Mouse (Mus musculus) adrenal gland, postnatal 10 days (tissue): ENCODE data around the gene Matn4. TPM values are rescaled to one million over a fixed set of nuclear protein-coding genes. Genes with fewer than 3 reads are reported as not detected.
A peak's percentile ranks its signal among the peaks of the same experiment; 100 is the strongest.
"Not testable (repeated sequence)": the region's sequence is repeated elsewhere in the genome, so short reads cannot be mapped to it uniquely, and the experiment has no call there.

Experiments
- DNase-seq: peaks from one replicate; pipeline ENCODE4 v3.0.0; 2021; ENCODE audit warnings: mixed read lengths
- microRNA-seq: library from miRNA; unstranded; fragments of <30 nt; microRNA quantifications from one replicate; pipeline ENCODE4 v1.2.0, GENCODE M21; 2021
- total RNA-seq, 2 experiments: library from RNA; stranded (reverse); gene quantifications; 2 replicates each; pipeline ENCODE4 v1.2.3; 2021

Gene Matn4
- total RNA-seq, 2 experiments from 2014 or later, result 2.3 to 2.7 TPM

DNA sequence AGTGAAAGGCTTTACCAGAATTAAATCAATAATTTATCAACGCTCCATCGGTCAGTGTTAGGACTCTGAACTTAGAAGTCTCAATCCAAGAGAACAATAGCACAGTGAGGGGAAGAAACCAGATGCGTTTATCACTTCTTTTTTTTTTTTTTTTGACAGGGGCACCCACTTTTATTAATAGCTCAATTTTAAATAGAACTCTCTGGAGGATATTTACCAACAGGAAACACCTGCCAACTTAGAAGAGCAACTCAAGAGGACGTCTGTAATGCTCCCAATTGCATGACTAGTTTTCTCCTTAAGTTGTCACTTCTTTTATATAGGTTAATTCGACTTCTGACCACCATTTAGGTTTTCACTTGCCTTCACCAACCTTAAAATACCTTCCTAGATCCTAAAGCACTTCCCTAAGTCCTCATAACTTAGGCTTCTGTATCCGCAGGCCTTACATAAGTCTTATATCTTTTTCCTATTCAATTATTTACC lies 36.3 kb downstream of the Matn4 start:
- no peak for DNase-seq

DNA sequence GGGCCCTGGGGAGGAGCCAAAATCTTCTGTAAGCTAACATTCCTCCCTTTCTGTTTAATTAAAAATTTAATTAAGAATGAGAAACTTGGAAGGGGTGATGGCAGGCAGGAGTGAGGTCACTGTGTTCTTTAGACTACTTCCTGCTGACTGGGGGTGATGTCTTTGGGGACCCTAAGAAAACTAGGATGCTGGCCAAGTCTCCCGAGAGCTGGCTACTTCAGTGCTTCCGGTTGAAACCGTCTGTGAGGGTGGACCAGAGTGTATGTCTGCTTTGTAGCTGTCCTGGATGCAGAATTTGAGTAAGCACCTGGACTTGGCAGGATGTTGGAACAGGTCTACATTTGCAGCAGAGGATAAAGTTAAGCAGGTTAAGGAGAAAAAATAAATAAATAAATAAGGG lies 38.0 kb downstream of the Matn4 start:
- no peak for DNase-seq

DNA sequence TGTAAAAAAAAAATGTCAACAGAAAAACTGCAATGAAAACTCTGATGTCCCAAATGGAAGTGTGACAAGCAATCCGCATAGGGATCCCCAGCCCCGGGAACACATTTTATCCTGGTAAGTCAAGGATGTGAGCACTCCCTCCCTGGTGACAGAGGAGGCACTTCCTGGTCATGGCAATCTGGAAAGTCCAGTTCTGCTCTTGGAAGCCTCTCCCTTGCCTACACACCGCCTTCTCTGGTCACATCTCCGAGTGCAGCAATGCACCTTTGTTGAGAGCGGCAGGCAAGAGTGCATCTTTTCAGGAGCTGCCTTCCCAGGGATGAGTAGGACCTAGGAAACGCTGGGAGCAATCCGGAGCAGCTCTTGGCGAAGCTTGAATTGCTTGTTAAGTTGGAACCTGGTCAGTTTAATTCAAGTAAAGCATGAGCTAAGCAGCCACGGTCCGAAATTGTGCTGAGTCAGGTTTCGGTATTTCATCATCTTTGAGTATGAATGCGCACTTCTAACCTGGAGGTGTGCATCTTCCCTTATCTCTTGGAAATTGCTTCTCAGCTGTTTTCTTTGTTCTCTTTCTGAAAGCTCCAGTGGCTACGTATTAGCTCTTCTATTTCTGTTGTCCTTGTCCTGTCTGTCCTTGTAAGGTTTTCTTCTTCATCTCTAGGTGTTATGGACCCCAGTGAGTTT lies 43.8 kb downstream of the Matn4 start:
- DNase-seq, result no peak

DNA sequence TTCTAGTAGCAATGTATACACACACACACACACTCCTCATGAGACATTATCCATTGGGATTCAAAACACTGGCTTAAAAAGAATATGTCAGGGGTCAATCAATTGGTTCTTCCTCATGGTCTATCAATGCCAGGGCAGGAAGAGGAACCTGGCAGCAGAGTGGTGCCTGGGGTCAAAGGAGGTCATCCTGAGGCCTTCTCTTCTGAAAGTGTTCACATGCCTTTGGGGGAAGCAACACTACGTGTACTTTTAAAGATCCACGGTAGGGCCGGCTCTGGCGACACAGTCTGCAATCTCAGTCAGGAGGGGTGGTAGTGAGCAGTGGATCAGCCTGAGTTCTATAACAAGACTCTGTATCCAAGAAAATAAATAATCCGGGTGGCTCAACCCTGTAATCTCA lies 45.3 kb downstream of the Matn4 start:
- DNase-seq, result no peak

DNA sequence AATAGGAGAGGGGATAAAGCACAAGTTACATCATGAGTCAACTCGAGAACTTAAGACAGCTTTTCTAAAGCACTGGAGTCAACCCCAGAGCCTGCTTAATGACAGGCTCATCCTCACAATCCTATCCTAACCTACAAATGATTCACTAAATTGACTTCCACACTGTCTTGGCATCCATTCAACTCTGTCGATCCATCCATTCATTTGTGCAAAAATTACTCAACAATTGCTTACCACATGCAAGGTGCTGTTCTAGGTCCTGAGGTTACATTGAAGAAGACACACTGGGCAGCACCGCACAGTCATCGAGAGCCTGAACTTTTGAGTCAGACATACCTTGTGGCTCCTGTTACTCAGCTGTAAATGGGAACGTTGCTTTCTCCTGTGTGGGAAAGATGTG lies 45.9 kb downstream of the Matn4 start:
- DNase-seq, result no peak

DNA sequence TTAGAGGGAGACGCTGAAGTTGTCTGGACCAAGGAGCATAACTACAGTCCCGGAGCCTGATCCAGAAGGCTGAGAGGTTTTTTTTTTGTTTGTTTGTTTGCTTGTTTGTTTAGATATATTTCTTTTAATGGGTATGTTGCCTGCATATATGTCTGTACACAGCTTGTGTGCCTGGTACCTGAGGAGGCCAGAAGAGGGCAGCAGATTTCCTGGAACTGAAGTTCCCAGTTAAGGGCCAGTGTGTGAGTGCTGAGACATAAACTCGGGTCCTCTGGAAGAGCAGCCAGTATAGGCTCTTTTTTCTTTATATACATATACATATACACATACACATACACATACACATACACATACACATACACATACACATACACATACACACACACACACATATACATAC lies 46.6 kb downstream of the Matn4 start:
- no peak for DNase-seq

DNA sequence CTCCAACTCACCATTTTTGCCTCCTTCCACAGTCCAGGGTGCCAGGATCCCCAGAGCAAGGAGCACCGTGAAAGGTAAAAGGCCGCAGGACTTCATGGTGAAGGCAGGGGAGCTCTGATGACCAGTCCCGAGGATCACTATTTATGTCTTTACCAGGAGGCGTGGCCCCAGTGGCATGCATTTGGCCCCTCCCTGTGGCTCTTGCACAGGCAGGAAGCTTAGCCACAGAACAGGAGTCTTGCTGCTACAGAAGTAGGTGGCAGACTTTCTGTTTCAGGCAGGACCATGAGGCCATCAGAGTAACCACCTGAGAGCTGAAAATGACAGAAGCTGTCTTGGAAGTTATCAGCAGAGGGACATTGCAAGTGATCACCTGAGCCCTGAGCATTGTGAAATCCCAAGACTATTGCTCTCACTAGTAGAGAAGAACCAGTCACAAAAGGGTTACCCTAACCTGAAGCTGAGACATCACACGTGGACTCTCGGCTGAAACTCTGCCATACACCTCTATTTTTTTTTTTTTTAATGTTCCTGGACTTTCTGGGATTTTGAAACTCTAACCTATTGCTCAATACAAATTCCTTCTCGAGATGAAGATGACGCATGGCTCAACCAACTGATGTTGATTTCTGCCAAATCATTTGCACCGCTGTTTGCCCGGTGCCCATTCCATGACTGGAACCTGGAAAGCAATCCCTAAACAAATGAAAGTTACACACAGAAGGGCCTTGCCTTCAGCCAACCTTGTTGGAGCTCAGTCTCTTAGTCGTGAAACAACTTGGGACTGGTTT lies 48.6 kb downstream of the Matn4 start:
- peak; percentile 11 for DNase-seq

DNA sequence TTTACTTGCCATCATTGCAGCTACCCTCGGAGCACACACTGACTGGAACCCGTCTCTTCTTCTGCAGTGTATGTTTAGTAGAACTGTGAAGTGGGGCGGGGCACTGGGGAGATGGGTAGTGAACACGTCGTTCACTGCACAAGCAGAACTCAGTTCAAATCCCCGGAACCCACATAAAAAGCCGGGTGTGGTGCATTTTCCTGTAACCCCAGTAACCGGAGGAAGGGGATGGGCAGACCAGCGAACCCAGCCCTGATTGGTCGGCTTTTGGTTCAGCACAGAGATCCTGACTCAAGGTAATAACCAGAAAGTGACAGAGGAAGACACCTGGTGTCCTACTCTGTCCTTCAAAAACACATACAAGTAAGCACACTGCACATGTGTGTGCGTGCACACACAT lies 51.6 kb downstream of the Matn4 start:
- no peak for DNase-seq

DNA sequence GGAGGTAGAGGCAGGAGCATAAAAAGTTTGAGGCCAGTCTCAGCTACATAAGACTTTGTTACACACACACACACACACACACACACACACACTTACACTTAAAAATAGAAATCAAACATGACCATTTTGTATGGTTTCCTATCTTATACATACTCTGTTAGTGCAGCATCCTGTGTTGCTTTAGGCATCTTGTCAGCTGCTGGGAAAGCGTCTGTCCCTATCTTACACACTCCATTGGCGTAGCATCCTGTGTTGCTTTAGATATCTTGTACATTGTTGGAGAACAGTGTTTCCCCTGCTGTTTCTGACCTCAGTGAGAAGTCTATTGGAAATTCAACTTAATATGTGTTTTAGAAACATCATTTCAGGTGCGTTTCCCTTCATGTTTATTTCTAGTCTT lies 52.3 kb downstream of the Matn4 start:
- DNase-seq, result no peak

DNA sequence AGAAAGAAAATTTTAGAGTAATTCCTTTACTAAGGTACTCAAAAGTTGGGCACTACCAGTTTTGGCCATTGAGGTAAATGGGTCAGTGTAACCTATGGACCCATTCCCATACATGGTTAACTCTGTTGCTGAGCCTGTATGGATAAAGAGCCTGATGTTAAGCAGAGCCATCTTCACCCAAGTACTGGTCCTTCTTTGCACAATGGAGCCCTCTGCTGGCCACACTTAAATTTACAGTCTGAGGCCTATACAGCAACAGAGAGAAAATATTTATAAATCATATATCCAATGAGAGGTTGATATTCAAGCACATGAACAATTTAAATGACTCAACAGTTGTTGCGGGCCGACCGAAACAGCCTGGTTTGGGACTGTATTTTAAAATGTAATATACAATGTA lies 56.0 kb downstream of the Matn4 start:
- DNase-seq, result peak; percentile 50

DNA sequence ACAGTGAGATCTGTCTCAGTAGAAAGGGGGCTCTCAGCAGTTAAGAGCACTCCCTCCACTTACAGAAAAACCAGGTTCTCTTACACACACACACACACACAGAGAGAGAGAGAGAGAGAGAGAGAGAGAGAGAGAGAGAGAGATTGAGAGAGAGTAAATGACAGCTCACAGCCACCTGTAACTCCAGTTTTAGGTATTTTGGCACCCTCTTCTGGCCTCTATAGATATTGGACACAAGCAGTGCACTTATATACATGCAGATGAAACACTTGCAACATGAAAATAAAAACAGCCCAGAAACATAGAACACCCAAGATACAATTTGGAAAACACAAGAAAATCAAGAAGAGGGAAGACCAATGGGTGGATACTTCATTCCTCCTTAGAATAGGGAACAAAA lies 57.3 kb downstream of the Matn4 start:
- DNase-seq, result not testable (repeated sequence)

DNA sequence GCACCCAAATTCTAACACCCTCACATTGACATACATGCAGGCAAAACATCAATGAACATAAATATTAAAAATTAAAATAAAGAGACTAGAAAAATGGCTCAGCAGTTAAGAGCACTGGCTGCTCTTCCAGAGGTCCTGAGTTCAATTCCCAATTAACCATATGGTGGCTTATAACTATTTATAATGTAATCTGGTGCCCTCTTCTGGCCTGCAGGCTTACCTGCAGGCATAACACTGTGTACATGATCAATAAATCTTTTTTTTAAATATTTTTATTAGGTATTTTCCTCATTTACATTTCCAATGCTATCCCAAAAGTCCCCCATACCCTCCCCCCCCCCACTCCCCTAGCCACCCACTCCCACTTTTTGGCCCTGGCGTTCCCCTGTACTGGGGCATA lies 61.2 kb downstream of the Matn4 start:
- not testable (repeated sequence) for DNase-seq

Small RNA genes within 50 kb of the gene (microRNA-seq; reads per million reads assigned to microRNA genes)
- not detected for gene Mir7678

Other genes with a start within 250 kb of the Matn4 start
- under 1 TPM; 0.09 to 0.15 TPM for gene Kcns1, start 234.0 kb downstream of the Matn4 start, total RNA-seq
- not detected for gene Wfdc5, start 222.4 kb downstream of the Matn4 start, total RNA-seq
- not detected for gene Wfdc12, start 214.6 kb downstream of the Matn4 start, total RNA-seq
- not detected for gene Wfdc15a, start 205.0 kb downstream of the Matn4 start, total RNA-seq
- not detected for gene Wfdc15b, start 183.5 kb downstream of the Matn4 start, total RNA-seq
- not detected for gene Svs2, start 166.7 kb downstream of the Matn4 start, total RNA-seq
- not detected for gene Svs3b, start 148.5 kb downstream of the Matn4 start, total RNA-seq
- not detected for gene Svs4, start 126.7 kb downstream of the Matn4 start, total RNA-seq
- not detected for gene Svs3a, start 115.9 kb downstream of the Matn4 start, total RNA-seq
- gene Svs6, start 88.4 kb downstream of the Matn4 start, total RNA-seq, result not detected
- gene Svs5, start 72.4 kb downstream of the Matn4 start, total RNA-seq, result under 1 TPM in 1 of 2 experiments, not detected in 1; 0.45 TPM
- 10 to 100 TPM in 1 of 2 experiments, 1 to 10 TPM in 1; 9.1 to 13.2 TPM for gene Slpi, start 16.1 kb downstream of the Matn4 start, total RNA-seq
- under 1 TPM in 1 of 2 experiments, not detected in 1; 0.15 TPM for gene Rbpjl, start 2.0 kb downstream of the Matn4 start, total RNA-seq
- 100 to 1,000 TPM; 101 to 246 TPM for gene Sdc4, start 38.7 kb upstream of the Matn4 start, total RNA-seq
- gene Sys1, start 51.8 kb upstream of the Matn4 start, total RNA-seq, result 10 to 100 TPM; 31.7 to 34.5 TPM
- gene Gm20458, start 55.8 kb upstream of the Matn4 start, total RNA-seq, result 1 to 10 TPM; 2.5 to 4.8 TPM
- gene Trp53tg5, start 68.6 kb upstream of the Matn4 start, total RNA-seq, result not detected
- gene Dbndd2, start 80.9 kb upstream of the Matn4 start, total RNA-seq, result 10 to 100 TPM; 13.1 to 20.5 TPM
- gene Pigt, start 92.4 kb upstream of the Matn4 start, total RNA-seq, result 10 to 100 TPM; 87.4 to 93.0 TPM
- gene Wfdc2, start 157.3 kb upstream of the Matn4 start, total RNA-seq, result 1 to 10 TPM; 1.9 to 2.9 TPM
- gene Spint3, start 168.3 kb upstream of the Matn4 start, total RNA-seq, result not detected
- 1 to 10 TPM in 1 of 2 experiments, under 1 TPM in 1; 0.51 to 1.0 TPM for gene Wfdc6a, start 180.3 kb upstream of the Matn4 start, total RNA-seq
- gene Eppin, start 188.4 kb upstream of the Matn4 start, total RNA-seq, result not detected
- gene Wfdc6b, start 208.4 kb upstream of the Matn4 start, total RNA-seq, result not detected
- under 1 TPM in 1 of 2 experiments, not detected in 1; 0.09 TPM for gene Wfdc8, start 208.5 kb upstream of the Matn4 start, total RNA-seq
- gene Wfdc16, start 233.6 kb upstream of the Matn4 start, total RNA-seq, result not detected